Mouse (Mus musculus) intestine, postnatal 0 days (tissue): Measurements from ENCODE around the gene Slc6a11. TPM values are rescaled to one million over a fixed set of nuclear protein-coding genes. Genes with fewer than 3 reads are reported as not detected.

Source experiments
- ATAC-seq: fragments of 200-750 bp; cut with Nextera tagmentation; 2 replicates; pipeline ENCODE4 v1.8.0; 2017; ENCODE audit warnings: mild to moderate bottlenecking, moderate TSS enrichment, moderate library complexity
- H3K27ac ChIP-seq: fragments of 300-500 bp; sonication (generic); 2 replicates; pipeline ENCODE4 v1.5.1; 2014; ENCODE audit warnings: mild to moderate bottlenecking, low read depth, low read length, moderate library complexity
- H3K27me3 ChIP-seq: fragments of 300-500 bp; sonication (generic); replicated peaks from 2 replicates; pipeline ENCODE4 v1.6.1; 2014; ENCODE audit warnings: low read length, mixed read lengths; ENCODE audit not compliant: control insufficient read depth, insufficient read depth
- H3K36me3 ChIP-seq: fragments of 300-500 bp; sonication (generic); 2 replicates; pipeline ENCODE4 v1.6.1; 2014; ENCODE audit warnings: mild to moderate bottlenecking, moderate library complexity; ENCODE audit not compliant: control insufficient read depth, insufficient read depth
- H3K4me1 ChIP-seq: fragments of 300-500 bp; sonication (generic); replicated peaks from 2 replicates; pipeline ENCODE4 v1.6.1; 2014; ENCODE audit warnings: antibody characterized with exemption, low read length, mixed read lengths; ENCODE audit not compliant: control insufficient read depth, insufficient read depth
- H3K4me2 ChIP-seq: fragments of 300-500 bp; sonication (generic); replicated peaks from 2 replicates; pipeline ENCODE4 v1.6.1; 2014; ENCODE audit warnings: low read depth, mild to moderate bottlenecking, moderate library complexity
- H3K4me3 ChIP-seq: fragments of 300-500 bp; sonication (generic); 2 replicates; pipeline ENCODE4 v1.5.1; 2014; ENCODE audit warnings: low read depth, low read length
- H3K9ac ChIP-seq: fragments of 300-500 bp; sonication (generic); 2 replicates; pipeline ENCODE4 v1.6.1; 2014; ENCODE audit warnings: mild to moderate bottlenecking, low read depth, low read length
- H3K9me3 ChIP-seq: fragments of 300-500 bp; sonication (generic); 2 replicates; pipeline ENCODE4 v1.6.1; 2016; ENCODE audit warnings: mixed run types; ENCODE audit not compliant: control insufficient read depth
- CTCF ChIP-seq: sonication (generic); IDR thresholded peaks from 2 replicates; pipeline ENCODE4 v1.5.1; 2016; ENCODE audit warnings: low read depth, mild to moderate bottlenecking, control low read depth, antibody characterized with exemption, moderate library complexity
- WGBS: fragments of 180-500 bp; shearing (Covaris S2); extraction: QIAGEN DNeasy Blood & Tissue Kit; methylation state at CpG from one replicate; pipeline ENCODE4 v1.1.7; 2014; 5-methylcytosine and 5-hydroxymethylcytosine counted together
- polyA plus RNA-seq: library from polyadenylated mRNA; unstranded; fragments of >200 nt; fragmentation: Nextera tagmentation; extraction: Ambion mirVana; gene quantifications from 2 replicates; pipeline ENCODE4 v1.2.1, GENCODE M21; 2015

The Slc6a11 gene
- polyA plus RNA-seq, 1 experiment from 2014 or later: not detected

DNA sequence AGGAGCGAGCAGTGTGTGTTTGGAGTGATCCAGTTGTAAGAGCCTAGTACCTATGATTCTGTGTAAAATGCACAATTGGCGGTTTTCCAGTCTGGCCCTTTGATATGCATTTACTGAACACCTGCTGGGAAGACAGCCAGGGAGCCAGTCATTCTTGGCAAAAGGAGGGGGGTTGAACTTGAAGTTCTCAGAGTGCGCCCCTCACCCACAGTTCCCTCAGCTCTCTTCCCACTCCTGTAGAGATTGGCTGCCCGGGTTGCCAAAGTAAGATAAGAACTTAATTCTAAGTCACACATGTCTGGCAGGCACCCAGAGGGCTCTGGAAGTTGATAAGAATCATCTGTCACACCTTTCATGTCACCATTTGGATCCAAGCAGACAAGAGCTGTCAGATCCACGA lies 133.4 kb downstream of the Slc6a11 start:
- 38% methylated on average over 5 of the region's 5 CpGs for WGBS

DNA sequence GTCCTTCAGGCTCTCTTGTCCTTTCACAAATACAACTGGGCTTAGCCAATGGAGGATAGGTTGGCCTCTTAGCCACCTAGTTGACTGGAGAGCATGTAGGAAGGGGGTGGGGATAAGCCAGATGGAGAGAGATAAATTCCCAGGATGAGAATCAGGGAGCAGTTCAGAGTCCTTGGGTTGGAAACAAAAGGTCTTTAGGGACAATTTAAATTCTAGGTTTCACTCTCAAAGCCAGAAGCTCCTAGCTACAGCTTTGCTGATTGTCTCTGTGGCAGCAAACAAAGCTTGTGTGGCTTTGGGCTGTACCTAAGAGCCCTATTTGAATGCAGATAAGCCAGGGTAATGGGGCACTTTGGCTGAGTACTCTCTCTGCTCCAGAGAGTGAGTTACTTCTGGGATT lies 135.2 kb downstream of the Slc6a11 start:
- no peaks in the 10 kb centered on the region; the same call in 1 of the 2 replicates for H3K27me3 ChIP-seq
- no peak overlapping the region for H3K27ac ChIP-seq
- H3K36me3 ChIP-seq: no peaks in the 10 kb centered on the region
- ATAC-seq: no peak
- H3K4me3 ChIP-seq: no peak overlapping the region
- no peak overlapping the region for H3K9ac ChIP-seq
- no peaks in the 10 kb centered on the region for H3K4me1 ChIP-seq
- no peaks in the 10 kb centered on the region for H3K9me3 ChIP-seq
- no peak for TF ChIP-seq CTCF
- no peak overlapping the region for H3K4me2 ChIP-seq

More for the DNA sequence above, 133.4 kb downstream of the Slc6a11 start:
- H3K27ac ChIP-seq: no peak overlapping the region
- ATAC-seq: no peak
- H3K9me3 ChIP-seq: no peaks in the 10 kb centered on the region
- H3K4me2 ChIP-seq: no peak overlapping the region
- no peaks in the 10 kb centered on the region; the same call in 1 of the 2 replicates for H3K27me3 ChIP-seq
- no peaks in the 10 kb centered on the region for H3K36me3 ChIP-seq
- no peak overlapping the region for H3K9ac ChIP-seq
- TF ChIP-seq CTCF: no peak
- no peak overlapping the region for H3K4me3 ChIP-seq
- H3K4me1 ChIP-seq: no peaks in the 10 kb centered on the region

DNA sequence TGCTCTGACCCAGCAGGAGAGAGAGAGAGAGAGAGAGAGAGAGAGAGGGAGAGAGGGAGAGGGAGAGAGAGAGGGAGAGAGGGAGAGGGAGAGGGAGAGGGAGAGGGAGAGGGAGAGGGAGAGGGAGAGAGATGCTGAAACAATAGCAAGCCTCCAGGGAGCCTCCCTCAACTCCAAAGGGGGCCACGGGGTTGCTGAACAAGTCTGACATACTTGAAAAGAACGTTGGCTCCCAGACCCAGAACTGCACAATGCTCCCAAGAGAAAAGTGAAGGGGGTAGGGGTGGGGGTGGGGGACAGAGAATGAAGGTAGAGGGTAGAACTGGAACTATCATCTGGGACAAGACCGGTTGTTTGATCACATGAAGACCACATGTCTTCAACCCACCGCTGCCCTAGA lies 136.9 kb downstream of the Slc6a11 start:
- TF ChIP-seq CTCF: no peak
- Histone ChIP-seq H3K4me2 (no peak overlapping the region), H3K27me3 (no peaks in the 10 kb centered on the region; the same call in 1 of the 2 replicates), H3K9ac (no peak overlapping the region), H3K27ac (no peak overlapping the region), H3K4me3 (no peak overlapping the region), H3K36me3 (no peaks in the 10 kb centered on the region), H3K4me1 (no peaks in the 10 kb centered on the region), H3K9me3 (no peaks in the 10 kb centered on the region)
- no peak for ATAC-seq
- WGBS: 42% methylated on average over 4 of the region's 4 CpGs

DNA sequence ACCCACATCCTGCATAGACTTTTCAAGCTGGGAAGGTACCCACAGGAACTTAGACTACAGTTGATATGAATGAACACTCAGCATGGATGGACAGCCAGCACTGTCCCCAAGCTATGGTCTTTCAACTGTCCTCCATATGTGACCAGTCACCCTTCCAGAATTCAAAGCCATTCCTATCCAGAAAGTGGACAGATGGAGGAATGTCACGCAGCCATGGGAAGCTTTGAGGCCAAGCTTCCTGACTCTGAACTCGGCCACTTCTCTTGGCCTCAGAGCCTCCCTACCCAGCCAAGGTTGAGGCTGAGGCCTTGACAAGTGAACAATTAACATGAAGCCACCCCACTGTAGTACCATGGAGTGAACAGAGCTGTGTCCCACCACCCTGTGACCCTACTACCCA lies 138.5 kb downstream of the Slc6a11 start:
- Histone ChIP-seq H3K36me3 (no peaks in the 10 kb centered on the region), H3K27ac (no peak overlapping the region), H3K4me3 (no peak overlapping the region), H3K27me3 (no peaks in the 10 kb centered on the region; the same call in 1 of the 2 replicates), H3K4me2 (no peak overlapping the region), H3K9me3 (no peaks in the 10 kb centered on the region), H3K9ac (no peak overlapping the region), H3K4me1 (no peaks in the 10 kb centered on the region)
- ATAC-seq: no peak
- no peak for TF ChIP-seq CTCF
- 74% methylated on average over 2 of the region's 2 CpGs for WGBS

GRCm38 (mm10) chr6:114270799-114271198 lies 139.8 kb downstream of the Slc6a11 start:
- 47% methylated on average over 5 of the region's 5 CpGs for WGBS
- no peak overlapping the region for H3K27ac ChIP-seq
- ATAC-seq: no peak
- H3K4me3 ChIP-seq: no peak overlapping the region
- H3K9me3 ChIP-seq: no peaks in the 10 kb centered on the region
- no peaks in the 10 kb centered on the region for H3K4me1 ChIP-seq
- TF ChIP-seq CTCF: no peak
- H3K9ac ChIP-seq: no peak overlapping the region
- no peaks in the 10 kb centered on the region for H3K36me3 ChIP-seq
- no peak overlapping the region for H3K4me2 ChIP-seq
- no peaks in the 10 kb centered on the region for H3K27me3 ChIP-seq

DNA sequence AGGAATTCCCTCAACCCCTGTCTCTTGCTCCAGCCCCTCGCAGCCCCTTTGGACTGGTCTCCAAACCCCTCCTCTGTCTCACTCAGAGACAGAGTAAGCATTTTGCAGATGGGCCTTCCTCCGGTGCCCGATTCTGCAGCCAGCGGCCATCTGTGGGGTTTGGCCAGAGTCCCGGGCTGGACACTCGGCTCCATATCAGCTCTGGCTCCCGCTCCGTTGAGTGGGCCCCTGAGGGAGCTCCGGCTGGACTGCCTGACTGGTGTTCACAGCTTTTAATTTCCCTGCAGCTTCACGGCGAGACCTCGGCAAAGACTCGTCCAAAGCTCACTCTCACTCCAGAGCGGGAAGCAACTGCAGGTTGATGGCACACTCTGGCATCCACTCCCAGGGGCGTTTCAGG lies 141.2 kb downstream of the Slc6a11 start:
- Histone ChIP-seq H3K9me3 (no peaks in the 10 kb centered on the region), H3K4me2 (no peak overlapping the region), H3K4me3 (no peak overlapping the region), H3K27me3 (no peaks in the 10 kb centered on the region), H3K4me1 (no peaks in the 10 kb centered on the region), H3K36me3 (no peaks in the 10 kb centered on the region), H3K27ac (no peak overlapping the region), H3K9ac (no peak overlapping the region)
- WGBS: 68% methylated on average over 15 of the region's 15 CpGs
- TF ChIP-seq CTCF: no peak
- ATAC-seq: no peak

DNA sequence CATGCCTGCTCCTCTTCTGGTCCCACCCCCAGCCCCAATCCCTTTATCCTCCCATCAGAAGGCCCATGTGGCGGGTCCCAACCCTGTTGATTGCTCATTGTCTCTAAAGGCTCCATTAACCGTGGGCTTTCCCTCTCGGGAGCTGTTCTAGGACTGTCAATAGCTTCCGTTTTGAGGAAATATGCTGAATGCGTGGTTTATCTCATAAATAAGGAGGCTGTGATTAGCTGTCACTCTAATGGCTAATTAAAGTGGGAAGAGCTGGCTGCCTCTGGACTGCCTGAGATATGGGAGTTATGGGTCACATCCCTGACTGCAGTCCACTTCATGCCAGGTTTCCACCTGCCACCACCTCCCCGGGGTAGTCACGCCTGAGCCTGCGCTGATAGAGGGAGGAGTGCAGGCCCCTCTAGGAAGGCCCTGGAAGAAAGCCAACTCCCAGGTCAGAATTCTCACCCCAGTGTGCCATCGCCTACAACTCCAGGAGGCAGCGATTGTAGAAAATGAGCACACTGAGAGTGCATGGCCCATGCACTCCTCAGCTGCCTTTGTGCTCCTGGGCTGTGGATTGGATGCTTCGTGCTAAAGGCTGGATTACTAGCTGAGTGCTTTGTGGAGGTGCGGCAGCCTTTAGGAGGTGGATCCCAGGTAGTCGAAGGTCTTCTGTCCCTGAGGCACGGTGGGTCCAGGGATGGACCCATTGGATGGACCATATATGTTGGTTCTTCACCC lies 143.1 kb downstream of the Slc6a11 start:
- Histone ChIP-seq H3K27ac (no peak overlapping the region), H3K27me3 (no peaks in the 10 kb centered on the region), H3K4me1 (no peaks in the 10 kb centered on the region), H3K4me3 (no peak overlapping the region), H3K36me3 (no peaks in the 10 kb centered on the region), H3K4me2 (no peak overlapping the region), H3K9ac (no peak overlapping the region), H3K9me3 (no peaks in the 10 kb centered on the region)
- no peak for TF ChIP-seq CTCF
- WGBS: 46% methylated on average over 14 of the region's 14 CpGs
- no peak for ATAC-seq
